Mouse (Mus musculus) retina, postnatal 7 days (tissue): ENCODE data around the gene Lilra5.
"Not testable (repeated sequence)": the region's sequence is repeated elsewhere in the genome, so short reads cannot be mapped to it uniquely, and the experiment has no call there.

ENCODE experiments used
- DNase-seq: peaks from one replicate; pipeline ENCODE4 v3.0.0-alpha.2; 2012; ENCODE audit warnings: low read depth, low spot score

The Lilra5 gene

DNA sequence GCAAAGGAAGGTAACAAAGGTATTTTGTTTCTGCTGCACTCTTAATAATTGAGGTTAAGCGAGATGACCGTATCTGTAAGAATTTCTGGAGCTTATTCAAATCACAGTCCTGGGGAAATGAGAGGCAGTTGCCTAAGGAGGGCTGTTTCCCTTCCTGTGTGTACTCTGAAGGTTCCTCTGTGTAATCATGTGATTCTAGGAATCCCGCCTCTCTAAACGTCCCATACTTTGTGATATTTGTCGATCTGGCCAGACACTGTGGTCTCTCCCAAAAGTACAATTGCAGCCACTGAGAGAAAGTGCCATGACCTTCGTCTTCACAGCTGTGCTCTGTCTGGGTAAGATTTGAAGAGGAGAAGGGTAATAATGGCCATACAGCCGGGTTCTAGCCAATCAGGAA, at the start of gene Lilra5:
TSS of gene Lilra5 (plus strand) at position 301 of the 400 bp plus-strand sequence.
- DNase-seq = no peak

DNA sequence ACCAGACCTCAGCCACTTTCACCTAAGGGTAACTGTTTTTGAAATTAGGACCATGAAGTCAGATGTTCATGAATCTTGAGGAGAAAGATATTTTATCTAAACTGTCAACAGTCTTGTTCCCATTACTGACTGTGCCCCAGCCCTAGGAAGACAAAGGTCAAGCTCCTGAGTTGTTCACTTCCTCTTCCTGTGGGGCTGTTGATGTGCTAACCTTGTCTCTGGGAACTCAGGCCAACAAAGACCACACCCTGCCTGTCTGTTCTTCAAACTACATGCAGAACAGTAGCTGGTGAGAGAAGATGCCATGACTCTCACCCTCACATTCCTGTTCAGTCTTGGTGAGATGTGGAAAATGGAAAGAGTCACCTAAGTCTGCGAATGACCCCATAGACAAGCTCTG, 30.4 kb upstream of the Lilra5 start:
- DNase-seq = no peak

GRCm38 (mm10) chr7:4208626-4209025, 28.9 kb upstream of the Lilra5 start:
- DNase-seq = no peak

GRCm38 (mm10) chr7:4213436-4213835, 24.1 kb upstream of the Lilra5 start:
- not testable (repeated sequence) for DNase-seq

GRCm38 (mm10) chr7:4215396-4215795, 22.2 kb upstream of the Lilra5 start:
- DNase-seq = no peak

DNA sequence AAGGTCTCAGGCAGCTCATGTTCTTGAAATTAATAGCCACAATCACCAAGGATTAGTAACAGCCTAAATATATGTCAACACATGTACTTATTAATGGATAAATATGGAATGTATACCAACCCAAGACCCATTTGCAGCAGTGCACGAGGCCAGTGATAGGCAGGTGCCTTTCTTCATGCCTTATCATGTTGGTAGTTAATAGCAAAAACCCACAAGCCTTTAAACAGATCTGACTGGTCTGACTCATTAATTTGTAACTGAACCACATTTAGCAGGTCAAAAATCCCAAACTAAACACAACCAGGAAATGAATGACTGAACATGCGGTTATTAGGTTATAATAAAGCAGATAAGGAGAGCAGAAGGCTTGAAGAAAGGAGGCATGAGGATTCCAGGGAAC, 21.7 kb upstream of the Lilra5 start:
- no peak for DNase-seq

- no peak for DNase-seq
Observed at GRCm38 (mm10) chr7:4235536-4235935, 2.0 kb upstream of the Lilra5 start.

DNA sequence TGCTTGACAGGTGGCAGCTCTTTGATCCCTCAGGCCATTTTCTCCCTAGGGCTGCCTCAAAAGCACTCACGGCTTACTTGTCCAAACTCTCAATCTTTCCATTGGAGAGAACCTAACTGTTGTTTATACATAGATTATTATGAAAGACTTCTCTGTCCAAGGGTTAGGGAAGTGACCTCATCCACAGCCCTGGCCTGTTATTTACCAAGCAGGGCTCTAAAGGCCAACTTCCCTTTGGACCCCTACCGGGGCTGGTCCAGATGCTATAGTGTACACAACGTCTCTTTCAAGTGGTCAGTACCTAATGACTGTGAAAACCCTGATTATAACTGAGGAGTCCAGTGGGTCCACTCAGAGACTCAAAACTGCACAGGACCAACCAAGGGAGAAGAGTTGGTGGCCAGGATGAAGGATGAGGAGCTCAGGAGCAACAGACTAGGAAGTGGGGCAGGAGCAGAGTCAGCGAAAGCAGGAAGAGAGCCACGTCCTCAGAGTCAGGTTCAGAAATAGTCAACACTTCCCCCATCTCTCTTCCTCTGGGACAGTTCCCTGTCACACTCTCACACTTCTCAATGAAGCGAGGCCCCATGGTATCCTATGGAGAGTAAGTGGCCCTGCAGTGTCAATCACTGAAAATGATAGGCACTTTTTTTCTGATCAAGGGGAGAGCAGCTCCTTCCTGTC, 1.6 kb downstream of the Lilra5 start:
- DNase-seq = no peak

GRCm38 (mm10) chr7:4251211-4251610, 13.7 kb downstream of the Lilra5 start:
- not testable (repeated sequence) for DNase-seq

DNA sequence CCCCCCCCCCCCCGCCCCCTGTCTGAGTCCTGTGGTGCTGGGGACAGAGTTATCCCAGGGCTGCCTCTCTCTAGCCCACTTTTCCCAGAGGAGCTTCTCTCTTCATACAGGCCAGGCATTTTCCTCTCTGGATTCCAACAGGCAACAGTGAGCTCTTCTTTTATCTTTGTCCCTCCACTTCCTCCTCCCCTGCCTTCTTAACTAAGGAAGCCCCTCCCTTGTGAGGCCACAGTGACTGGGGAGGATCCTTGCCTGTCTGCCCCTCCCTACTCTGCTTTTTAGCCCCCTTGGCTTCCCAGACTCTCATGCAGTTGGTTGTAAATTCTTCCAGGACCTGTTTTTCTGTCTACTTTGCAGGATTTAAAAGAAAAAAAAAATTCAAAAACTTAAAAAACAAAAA, 18.5 kb downstream of the Lilra5 start:
- not testable (repeated sequence) for DNase-seq

GRCm38 (mm10) chr7:4260521-4260920, 23.0 kb downstream of the Lilra5 start:
- not testable (repeated sequence) for DNase-seq

DNA sequence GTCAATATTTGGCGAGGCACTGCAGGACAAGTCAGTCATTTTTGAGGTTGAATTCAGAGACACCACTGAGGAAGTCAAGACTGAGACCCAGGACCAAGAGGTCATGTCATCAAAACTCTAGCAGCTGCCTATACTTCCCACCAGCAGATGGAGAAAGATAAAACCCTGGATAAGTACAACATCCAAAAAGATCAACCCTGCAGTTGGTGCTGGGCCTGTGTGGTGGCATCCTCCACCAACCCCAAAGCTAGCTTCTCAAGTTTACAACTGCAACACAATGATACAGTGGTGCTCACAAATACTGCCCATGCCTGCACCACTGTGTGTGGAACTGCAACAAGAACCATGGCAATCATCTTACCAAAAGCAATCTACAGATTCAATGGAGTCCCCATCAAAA, 34.6 kb downstream of the Lilra5 start:
- not testable (repeated sequence) for DNase-seq

DNA sequence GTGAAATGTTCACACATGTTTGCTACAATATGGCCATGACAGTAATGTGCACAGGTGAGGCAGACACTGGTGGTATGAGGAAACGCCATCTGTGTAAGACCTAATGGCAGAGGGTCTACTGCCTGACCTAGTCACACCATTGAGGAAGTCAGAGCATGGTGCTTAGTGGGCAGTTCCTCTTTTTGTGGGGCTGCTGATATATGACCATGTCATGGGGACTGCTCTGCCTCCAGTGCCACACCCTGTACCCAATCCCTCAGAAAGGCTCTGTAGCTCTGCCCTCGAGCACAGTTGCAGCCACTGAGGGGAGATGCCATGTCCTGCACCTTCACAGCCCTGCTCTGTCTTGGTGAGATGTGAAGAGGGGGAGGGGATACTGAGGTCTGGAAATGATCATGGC, 36.3 kb downstream of the Lilra5 start:
- DNase-seq = not testable (repeated sequence)

GRCm38 (mm10) chr7:4275500-4275899, 37.9 kb downstream of the Lilra5 start:
- not testable (repeated sequence) for DNase-seq

DNA sequence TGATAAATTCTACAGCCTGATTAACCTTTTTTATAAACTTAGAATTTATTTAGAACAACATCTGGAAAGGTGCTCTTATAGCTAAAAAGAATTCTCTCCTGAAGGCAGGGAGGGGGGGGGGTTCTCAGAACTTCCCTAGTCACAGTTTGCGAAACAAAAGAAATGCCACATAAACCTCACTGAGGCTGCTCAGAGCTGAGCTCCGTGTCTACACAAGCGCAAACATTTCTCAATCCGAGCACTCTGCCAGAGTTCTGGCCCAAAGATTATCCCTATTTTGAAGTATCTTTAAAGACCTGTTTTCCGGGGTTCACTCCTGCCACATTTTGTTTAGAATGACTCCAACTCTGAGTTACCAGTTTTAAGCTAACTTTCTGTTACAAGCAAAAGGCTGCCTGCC, 55.1 kb downstream of the Lilra5 start:
- DNase-seq = no peak
